Mouse (Mus musculus): ENCODE results near the gene Rbfox1.

DNA sequence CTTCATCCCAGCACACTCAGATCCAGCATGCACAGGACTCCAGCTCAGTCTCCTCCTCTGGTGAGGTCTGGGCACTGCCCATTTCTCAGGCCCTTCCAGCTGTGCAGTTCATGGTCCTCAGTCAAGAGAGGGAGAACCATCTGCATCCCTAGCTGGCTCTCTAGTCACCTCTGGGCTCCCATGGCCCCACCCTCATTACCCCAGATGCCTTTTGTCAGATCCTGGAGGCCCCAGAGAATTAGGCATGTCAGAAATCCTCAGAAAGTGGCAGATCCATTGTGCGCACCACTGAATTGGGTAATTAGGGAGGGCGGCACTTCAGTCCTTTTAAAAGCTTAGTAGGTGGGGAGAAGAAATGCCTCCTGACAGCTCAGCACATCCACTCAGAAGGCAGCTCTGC is 32.1 kb upstream of the Rbfox1 start:
- no peak for TF ChIP-seq CTCF (IDR thresholded peaks at IDR 0.05; ENCODE audit: insufficient read depth, low read length)
- no peak for TF ChIP-seq POLR2A (IDR thresholded peaks at IDR 0.05; ENCODE audit: borderline replicate concordance, extremely low read depth, low read depth, low read length)

Data from lung, adult 2 months (tissue).